Mouse (Mus musculus) liver, embryonic 15.5 days (tissue): ENCODE measurements around the gene Rims4. TPM values are rescaled to one million over a fixed set of nuclear protein-coding genes. Genes with fewer than 3 reads are reported as not detected.

ENCODE experiments used
- ATAC-seq: fragments of 200-750 bp; cut with Nextera tagmentation; 2 replicates; pipeline ENCODE4 v1.8.0; 2017; ENCODE audit warnings: moderate number of reproducible peaks, mild to moderate bottlenecking, moderate library complexity; ENCODE audit not compliant: insufficient read depth
- H3K27ac ChIP-seq: fragments of 300-500 bp; sonication (generic); replicated peaks from 2 replicates; pipeline ENCODE4 v1.5.1; 2015; ENCODE audit warnings: mild to moderate bottlenecking, inconsistent platforms
- H3K27me3 ChIP-seq: fragments of 300-500 bp; sonication (generic); 2 replicates; pipeline ENCODE4 v1.6.1; 2015; ENCODE audit warnings: mild to moderate bottlenecking, inconsistent platforms
- H3K36me3 ChIP-seq: fragments of 300-500 bp; sonication (generic); replicated peaks from 2 replicates; pipeline ENCODE4 v1.6.1; 2015; ENCODE audit warnings: moderate library complexity, mild to moderate bottlenecking, inconsistent platforms
- H3K4me1 ChIP-seq: fragments of 300-500 bp; sonication (generic); replicated peaks from 2 replicates; pipeline ENCODE4 v1.6.1; 2015; ENCODE audit warnings: inconsistent platforms
- H3K4me2 ChIP-seq: fragments of 300-500 bp; sonication (generic); 2 replicates; pipeline ENCODE4 v1.6.1; 2015; ENCODE audit warnings: moderate library complexity, mild to moderate bottlenecking, inconsistent platforms
- H3K4me3 ChIP-seq: fragments of 300-500 bp; sonication (generic); replicated peaks from 2 replicates; pipeline ENCODE4 v1.5.1; 2015; ENCODE audit warnings: mild to moderate bottlenecking, inconsistent platforms
- H3K9ac ChIP-seq: fragments of 300-500 bp; sonication (generic); 2 replicates; pipeline ENCODE4 v1.6.1; 2015; ENCODE audit warnings: moderate library complexity, mild to moderate bottlenecking, inconsistent platforms
- H3K9me3 ChIP-seq: fragments of 300-500 bp; sonication (generic); replicated peaks from 2 replicates; pipeline ENCODE4 v1.6.1; 2016; ENCODE audit warnings: inconsistent platforms
- WGBS: fragments of 180-500 bp; shearing (Covaris S2); methylation state at CpG from one replicate; pipeline ENCODE4 v1.1.7; 2015; ENCODE audit warnings: mixed read lengths; ENCODE audit not compliant: insufficient replicate concordance; 5-methylcytosine and 5-hydroxymethylcytosine counted together
- polyA plus RNA-seq: library from polyadenylated mRNA; unstranded; fragments of >200 nt; fragmentation: Nextera tagmentation; extraction: Ambion mirVana; gene quantifications from 2 replicates; pipeline ENCODE4 v1.2.1, GENCODE M21; 2015

The Rims4 gene
- polyA plus RNA-seq, 1 experiment from 2014 or later = 0.46 TPM

DNA sequence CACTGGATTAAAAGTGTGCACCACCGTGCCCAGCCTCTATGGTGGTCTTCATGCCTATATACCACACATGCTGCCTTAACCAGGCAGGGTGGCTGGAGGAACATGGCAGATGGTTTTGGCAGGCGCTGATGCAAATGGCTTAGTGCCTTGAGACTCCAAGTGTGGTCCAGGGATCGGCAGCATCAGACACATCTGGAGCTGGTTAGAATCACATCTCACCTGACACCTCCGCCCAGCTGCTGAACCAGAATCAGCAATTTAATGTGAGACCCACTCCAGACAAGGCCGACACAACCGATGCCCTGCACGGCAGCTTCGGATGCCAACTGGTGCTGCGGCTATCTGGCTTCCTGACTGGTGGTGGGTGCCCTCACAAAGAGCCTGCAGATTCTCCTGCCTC lies 52.4 kb downstream of the Rims4 start:
- no peaks in the 10 kb centered on the region; the same call in 1 of the 2 replicates for H3K27me3 ChIP-seq
- H3K27ac ChIP-seq = no peak overlapping the region
- H3K9ac ChIP-seq = no peak overlapping the region
- ATAC-seq = no peak
- WGBS = 68% methylated on average over 9 of the region's 9 CpGs
- no peaks in the 10 kb centered on the region for H3K9me3 ChIP-seq
- H3K4me2 ChIP-seq = no peak overlapping the region
- H3K4me1 ChIP-seq = no peaks in the 10 kb centered on the region
- no peaks in the 10 kb centered on the region for H3K36me3 ChIP-seq
- H3K4me3 ChIP-seq = no peak overlapping the region

DNA sequence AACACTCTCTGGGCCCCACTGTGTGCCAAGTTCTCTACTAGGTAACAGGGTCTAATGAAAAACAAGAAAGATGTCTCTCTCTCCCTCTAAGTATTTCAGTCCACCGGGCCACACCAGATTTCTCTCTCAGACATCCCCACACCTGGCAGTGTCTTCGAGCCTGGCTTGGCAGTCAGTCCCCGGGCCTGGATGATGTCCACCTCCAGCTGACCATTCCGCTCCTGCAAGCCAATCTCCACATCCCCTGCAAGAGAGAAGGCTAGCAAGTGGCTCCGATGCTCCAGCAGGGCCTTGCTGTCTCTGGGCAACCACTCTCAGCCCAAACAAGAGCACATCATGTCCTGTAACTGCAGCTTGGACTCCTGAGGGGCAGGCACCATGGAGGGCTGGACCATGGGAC lies 53.2 kb downstream of the Rims4 start:
- Histone ChIP-seq H3K4me1 (no peaks in the 10 kb centered on the region), H3K27ac (no peak overlapping the region), H3K4me3 (no peak overlapping the region), H3K4me2 (no peak overlapping the region), H3K9ac (no peak overlapping the region), H3K27me3 (no peaks in the 10 kb centered on the region; the same call in 1 of the 2 replicates), H3K9me3 (no peaks in the 10 kb centered on the region), H3K36me3 (no peaks in the 10 kb centered on the region)
- WGBS = 53% methylated on average over 5 of the region's 5 CpGs
- no peak for ATAC-seq

DNA sequence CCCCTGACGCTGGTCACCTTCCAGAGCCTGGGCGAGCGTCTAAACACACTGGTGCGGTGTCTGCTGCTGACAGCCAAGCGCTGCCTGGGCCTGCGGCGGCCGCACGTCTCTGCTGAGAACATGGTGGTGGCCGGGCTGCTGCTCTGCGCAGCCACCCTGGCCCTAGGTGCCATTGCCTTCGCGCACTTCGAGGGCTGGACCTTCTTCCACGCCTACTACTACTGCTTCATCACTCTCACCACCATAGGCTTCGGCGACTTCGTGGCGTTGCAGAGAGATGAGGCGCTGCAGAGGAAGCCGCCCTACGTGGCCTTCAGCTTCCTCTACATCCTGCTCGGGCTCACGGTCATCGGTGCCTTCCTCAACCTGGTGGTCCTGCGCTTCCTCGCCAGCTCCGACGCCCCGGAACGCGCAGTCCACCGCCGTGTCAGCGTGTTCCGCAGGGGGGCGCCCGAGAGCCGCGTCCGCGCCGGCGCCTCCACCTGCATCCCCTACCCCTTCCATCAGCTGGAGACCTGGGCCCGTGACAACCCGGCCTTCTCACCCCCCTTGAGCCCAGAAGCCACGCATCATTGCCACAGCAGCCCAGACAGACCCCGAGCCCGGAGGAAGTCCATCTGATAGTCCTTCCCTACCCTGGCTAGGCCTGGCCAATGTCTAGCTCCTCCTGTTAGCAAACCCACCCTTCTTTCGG lies 60.1 kb downstream of the Rims4 start:
- H3K27me3 ChIP-seq = peaks cover 58% of the 10 kb centered on the region
- H3K4me1 ChIP-seq = no peaks in the 10 kb centered on the region
- no peak overlapping the region for H3K27ac ChIP-seq
- no peak for ATAC-seq
- H3K4me3 ChIP-seq = no peak overlapping the region
- no peak overlapping the region for H3K4me2 ChIP-seq
- H3K36me3 ChIP-seq = no peaks in the 10 kb centered on the region
- H3K9me3 ChIP-seq = no peaks in the 10 kb centered on the region
- WGBS = 12% methylated on average over 50 of the region's 50 CpGs
- H3K9ac ChIP-seq = no peak overlapping the region

DNA sequence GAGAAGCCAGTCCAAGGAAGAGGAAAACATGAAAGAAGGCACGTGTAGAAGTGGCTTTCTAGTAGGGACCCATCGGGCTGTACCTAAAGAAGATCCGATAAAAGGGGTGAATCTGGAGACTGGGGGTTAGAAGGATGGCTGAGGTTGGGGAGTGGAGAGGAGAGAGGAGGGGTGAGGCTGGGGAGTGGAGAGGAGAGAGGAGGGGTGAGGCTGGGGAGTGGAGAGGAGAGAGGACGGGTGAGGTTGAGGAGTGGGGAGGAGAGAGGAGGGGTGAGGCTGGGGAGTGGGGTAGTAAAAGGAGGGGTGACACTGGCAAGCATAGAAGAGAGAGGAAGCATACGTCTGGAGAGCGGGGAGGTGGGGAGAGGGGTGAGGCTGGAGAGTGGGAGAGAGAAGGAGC lies 61.2 kb downstream of the Rims4 start:
- Histone ChIP-seq H3K9ac (no peak overlapping the region), H3K36me3 (no peaks in the 10 kb centered on the region), H3K27ac (no peak overlapping the region), H3K27me3 (peaks cover 68% of the 10 kb centered on the region), H3K4me2 (no peak overlapping the region), H3K4me3 (no peak overlapping the region), H3K4me1 (no peaks in the 10 kb centered on the region), H3K9me3 (no peaks in the 10 kb centered on the region)
- 56% methylated on average over 6 of the region's 6 CpGs for WGBS
- ATAC-seq = 0 out of 2 replicates have a peak, but pooled peaks have one; percentile 18

DNA sequence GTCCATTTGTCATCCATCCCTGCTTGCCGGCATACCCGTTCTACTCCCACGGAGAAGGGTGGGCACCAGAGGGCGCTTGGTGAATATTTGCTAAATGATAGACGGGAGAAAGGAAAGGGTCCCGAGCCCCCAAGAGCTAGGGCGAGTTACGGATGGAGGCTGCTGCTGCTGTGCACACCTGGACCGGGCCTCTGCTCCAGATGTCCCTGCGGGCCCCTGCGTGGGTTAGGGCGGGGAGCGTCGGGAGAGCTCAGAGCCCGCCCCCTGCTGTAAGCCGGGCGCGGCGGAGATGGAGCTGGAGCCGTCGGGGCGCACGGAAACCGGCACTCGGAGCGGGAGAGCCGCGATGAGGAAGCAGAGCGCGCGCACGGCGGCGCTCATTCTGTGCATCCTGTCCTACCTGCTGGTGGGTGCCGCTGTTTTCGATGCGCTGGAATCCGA lies 65.0 kb downstream of the Rims4 start, which contains the start of gene Kcnk15:
Gene Kcnk15, plus strand, starts transcription at position 191 of the 441 bp plus-strand sequence.
- Histone ChIP-seq H3K27me3 (peaks cover 83% of the 10 kb centered on the region), H3K4me1 (no peaks in the 10 kb centered on the region)

DNA sequence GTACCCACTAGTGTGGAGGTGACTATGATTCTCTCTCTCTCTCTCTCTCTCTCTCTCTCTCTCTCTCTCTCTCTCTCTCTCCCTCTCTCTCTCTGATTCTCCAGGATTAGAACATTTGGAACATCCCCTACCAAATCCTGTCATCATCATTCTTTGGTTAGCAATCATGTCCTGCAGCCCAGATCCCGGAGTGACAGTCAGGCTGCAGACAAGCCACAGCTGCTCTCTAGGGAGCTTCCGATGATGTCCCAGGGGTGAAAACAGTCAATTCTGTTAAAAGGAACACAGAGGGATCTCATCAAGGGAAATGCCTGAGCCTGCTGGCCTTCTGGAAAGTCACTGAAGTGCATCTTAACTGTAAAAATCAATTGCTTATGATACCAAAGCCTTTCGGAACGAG lies 76.4 kb downstream of the Rims4 start:
- H3K4me2 ChIP-seq = no peak overlapping the region
- H3K9me3 ChIP-seq = no peaks in the 10 kb centered on the region
- no peak for ATAC-seq
- H3K9ac ChIP-seq = no peak overlapping the region
- H3K27me3 ChIP-seq = no peaks in the 10 kb centered on the region
- WGBS = 53% methylated on average over 4 of the region's 4 CpGs
- no peak overlapping the region for H3K4me3 ChIP-seq
- H3K4me1 ChIP-seq = no peaks in the 10 kb centered on the region
- H3K36me3 ChIP-seq = no peaks in the 10 kb centered on the region
- no peak overlapping the region for H3K27ac ChIP-seq

More for the DNA sequence above, 65.0 kb downstream of the Rims4 start, which contains the start of gene Kcnk15:
- H3K4me2 ChIP-seq = no peak within 1 kb of the TSS
- no peak for ATAC-seq
- 2% methylated on average over 38 of the region's 38 CpGs for WGBS
- no peak within 1 kb of the TSS for H3K4me3 ChIP-seq
- no peak within 1 kb of the TSS for H3K9ac ChIP-seq
- no peak within 1 kb of the TSS for H3K27ac ChIP-seq
- H3K36me3 ChIP-seq = no peaks in the 10 kb centered on the region
- H3K9me3 ChIP-seq = no peaks in the 10 kb centered on the region

DNA sequence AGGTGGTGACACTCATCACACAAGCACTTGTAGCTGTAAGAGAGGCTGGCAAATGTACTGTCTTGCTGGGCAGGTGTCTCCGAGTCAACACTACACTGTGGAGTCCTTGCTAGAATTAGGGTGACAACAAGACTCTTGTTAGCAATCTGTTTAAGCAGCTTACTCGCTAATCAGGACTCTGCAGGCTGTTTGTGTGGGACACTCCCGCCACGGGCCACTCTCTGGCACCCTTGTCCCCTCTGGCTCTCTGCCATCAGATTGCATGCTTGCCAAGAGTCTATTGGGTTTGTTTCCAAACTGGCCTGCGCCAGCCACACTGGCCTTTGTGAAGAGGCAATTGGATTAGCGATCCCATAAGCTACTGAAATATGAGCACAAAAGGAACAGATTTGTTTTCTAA lies 79.0 kb downstream of the Rims4 start:
- 42% methylated on average over 6 of the region's 6 CpGs for WGBS
- H3K9me3 ChIP-seq = no peaks in the 10 kb centered on the region
- H3K4me1 ChIP-seq = no peaks in the 10 kb centered on the region
- H3K27ac ChIP-seq = no peak overlapping the region
- no peak for ATAC-seq
- H3K36me3 ChIP-seq = no peaks in the 10 kb centered on the region
- H3K27me3 ChIP-seq = no peaks in the 10 kb centered on the region
- no peak overlapping the region for H3K4me3 ChIP-seq
- no peak overlapping the region for H3K9ac ChIP-seq
- H3K4me2 ChIP-seq = no peak overlapping the region

DNA sequence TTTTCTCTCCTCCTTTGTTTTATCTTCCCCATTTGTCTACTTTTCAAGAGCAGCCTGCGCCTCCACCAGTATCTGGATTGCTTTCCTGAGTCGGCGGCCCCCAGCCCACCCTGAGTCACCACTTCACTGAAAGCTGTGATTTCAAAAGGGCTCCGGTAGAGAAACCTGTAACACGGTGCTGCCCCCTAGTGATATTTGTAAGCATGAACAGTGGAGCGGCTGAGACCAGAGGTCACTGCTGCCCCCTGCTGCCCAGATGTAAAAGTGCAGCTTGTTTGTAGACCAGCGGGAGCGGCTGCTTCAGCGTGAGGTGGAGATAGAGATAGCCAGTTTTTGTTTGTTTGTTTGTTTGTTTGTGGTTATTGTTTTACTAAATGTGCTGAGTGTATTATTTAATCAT lies 80.4 kb downstream of the Rims4 start:
- Histone ChIP-seq H3K27me3 (no peaks in the 10 kb centered on the region), H3K4me1 (no peaks in the 10 kb centered on the region), H3K4me3 (no peak overlapping the region), H3K27ac (no peak overlapping the region), H3K4me2 (no peak overlapping the region), H3K9ac (no peak overlapping the region), H3K36me3 (no peaks in the 10 kb centered on the region), H3K9me3 (no peaks in the 10 kb centered on the region)
- WGBS = 23% methylated on average over 9 of the region's 9 CpGs
- no peak for ATAC-seq

DNA sequence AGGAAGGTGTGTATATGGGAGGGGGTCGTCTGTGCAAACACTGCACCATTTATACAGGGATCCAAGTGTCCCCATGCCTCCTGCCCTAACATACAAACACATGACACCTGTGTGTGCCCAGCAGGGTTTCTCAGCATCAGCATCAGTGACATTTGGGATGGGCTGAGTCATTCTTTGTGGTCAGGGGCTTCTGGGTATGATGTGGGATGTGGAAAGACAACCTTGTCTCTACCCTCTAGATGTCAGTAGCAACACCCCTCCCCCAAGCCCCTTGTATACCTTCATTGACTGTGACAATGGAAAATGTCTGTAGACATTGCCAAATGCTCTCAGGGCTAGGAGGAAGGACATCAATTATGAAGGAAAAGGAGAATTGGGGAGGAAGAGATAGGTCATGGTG lies 87.3 kb downstream of the Rims4 start:
- no peaks in the 10 kb centered on the region for H3K27me3 ChIP-seq
- no peak overlapping the region for H3K27ac ChIP-seq
- no peak overlapping the region for H3K4me2 ChIP-seq
- ATAC-seq = no peak
- no peaks in the 10 kb centered on the region for H3K36me3 ChIP-seq
- WGBS = 24% methylated on average over 1 of the region's 1 CpGs
- H3K4me1 ChIP-seq = no peaks in the 10 kb centered on the region
- H3K4me3 ChIP-seq = no peak overlapping the region
- no peaks in the 10 kb centered on the region for H3K9me3 ChIP-seq
- no peak overlapping the region for H3K9ac ChIP-seq

DNA sequence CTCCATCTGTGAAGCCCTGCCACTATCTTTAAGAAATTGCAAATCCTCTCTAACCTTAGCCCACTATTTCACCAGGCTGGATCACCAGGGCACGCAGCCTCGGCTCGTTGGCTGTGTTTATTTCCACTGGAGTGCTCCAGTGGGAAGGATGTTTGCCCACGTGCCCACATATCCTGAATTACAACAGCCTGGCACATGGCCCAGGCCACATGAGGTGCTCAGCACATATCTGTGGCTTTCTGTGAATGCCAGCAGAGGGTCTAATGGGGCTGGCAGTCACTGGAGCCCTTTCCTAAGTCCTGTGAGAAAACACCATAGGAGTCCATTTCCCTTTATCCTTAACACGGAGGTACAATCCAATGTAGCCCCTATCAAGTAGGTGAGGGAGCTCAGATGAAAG lies 92.0 kb downstream of the Rims4 start:
- Histone ChIP-seq H3K9me3 (no peaks in the 10 kb centered on the region), H3K4me1 (no peaks in the 10 kb centered on the region), H3K27ac (no peak overlapping the region), H3K27me3 (no peaks in the 10 kb centered on the region), H3K36me3 (no peaks in the 10 kb centered on the region), H3K4me2 (no peak overlapping the region), H3K9ac (no peak overlapping the region), H3K4me3 (no peak overlapping the region)
- WGBS = 51% methylated on average over 5 of the region's 5 CpGs
- no peak for ATAC-seq

DNA sequence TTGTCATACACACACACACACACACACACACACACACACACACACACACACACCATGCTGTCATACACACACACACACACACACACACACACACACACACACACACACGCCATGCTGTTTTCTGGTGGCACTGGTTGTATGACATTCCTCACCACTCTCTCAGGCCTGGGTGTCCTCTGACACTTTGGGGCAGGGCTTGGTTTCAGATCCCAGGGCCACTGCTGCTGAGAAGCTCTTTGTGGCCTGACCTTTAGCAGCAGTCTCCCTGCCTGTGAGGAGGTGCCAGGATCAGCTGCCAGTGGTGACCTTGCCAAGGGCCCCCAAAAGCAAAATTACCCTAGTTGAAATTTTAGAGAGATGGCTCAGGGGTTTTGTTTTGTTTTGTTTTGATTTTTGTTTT lies 92.6 kb downstream of the Rims4 start:
- Histone ChIP-seq H3K4me1 (no peaks in the 10 kb centered on the region), H3K4me2 (no peak overlapping the region), H3K27ac (no peak overlapping the region), H3K36me3 (no peaks in the 10 kb centered on the region), H3K27me3 (no peaks in the 10 kb centered on the region), H3K4me3 (no peak overlapping the region), H3K9ac (no peak overlapping the region), H3K9me3 (no peaks in the 10 kb centered on the region)
- ATAC-seq = no peak
- 32% methylated on average over 1 of the region's 1 CpGs for WGBS

DNA sequence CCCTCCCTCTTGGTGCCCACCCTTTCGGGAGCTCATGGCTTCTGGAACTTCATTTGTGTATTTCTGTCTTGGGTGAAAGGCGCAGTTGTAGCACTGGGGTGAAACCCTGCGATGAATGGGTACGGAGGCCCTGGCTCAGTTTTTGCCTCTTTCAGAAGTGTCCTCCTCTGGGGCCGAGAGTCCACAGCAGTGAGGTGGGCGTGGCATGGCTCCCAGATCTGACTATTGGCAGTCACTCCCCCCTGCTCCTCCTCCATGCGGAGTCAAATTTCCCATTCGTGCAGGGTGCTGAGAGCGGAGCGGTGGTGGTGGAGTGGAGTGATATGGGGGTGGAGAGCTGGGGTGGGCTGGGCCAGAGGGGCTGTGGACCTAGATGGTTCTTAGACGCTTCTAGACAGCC lies 94.7 kb downstream of the Rims4 start:
- no peak overlapping the region for H3K27ac ChIP-seq
- no peak overlapping the region for H3K4me3 ChIP-seq
- H3K9ac ChIP-seq = no peak overlapping the region
- H3K4me2 ChIP-seq = peak overlapping the region; percentile 16; the same call in 1 of the 2 replicates
- no peaks in the 10 kb centered on the region for H3K36me3 ChIP-seq
- no peaks in the 10 kb centered on the region for H3K27me3 ChIP-seq
- H3K4me1 ChIP-seq = no peaks in the 10 kb centered on the region
- no peaks in the 10 kb centered on the region for H3K9me3 ChIP-seq
- 46% methylated on average over 11 of the region's 11 CpGs for WGBS
- peak; percentile 63 for ATAC-seq
